Comparison of ENCODE assay signal across 16 mouse cellular contexts in genomic region chr3:137963508-137963907, GRCm38 (mm10). TPM values are rescaled to one million over a fixed set of nuclear protein-coding genes. Genes with fewer than 3 reads are reported as not detected.
DNase-seq lines count a peak whose midpoint lies in the region; ATAC-seq and TF ChIP-seq lines count a peak whose summit lies in the region.
"Had no signal": no experiment of that assay in that cellular context is flagged by ENCODE, and none has a peak within 500 bp of the region (broad histone marks: within the 10 kb centered on the region; RNA-seq: fewer than 3 reads in every experiment).

No protein-coding gene starts in this region.

- no peak for TF ChIP-seq CTCF in heart, postnatal 0 days (IDR thresholded peaks at IDR 0.05; ENCODE audit: low read depth)
- no peak for TF ChIP-seq CTCF in CH12.LX (conservative IDR thresholded peaks at IDR 0.05 in 1 of 2, IDR thresholded peaks at IDR 0.05 in 1 of 2; ENCODE audit: low read depth in 2 of 2, low read length in 2 of 2)

- no peak for DNase-seq in heart, postnatal 0 days (ENCODE audit: low spot score)
- no peak for DNase-seq in heart, embryonic 10.5 days (ENCODE audit: low spot score)
- DNase-seq in A20 (ENCODE audit: low read depth, low spot score) (peak; percentile 83), CH12.LX (ENCODE audit: extremely low read depth) (peak; percentile 93)
- DNase-seq in lung, postnatal 25 days (ENCODE audit: low spot score): no peak
- DNase-seq: cerebellum, adult 9-11 months; kidney, adult 8-10 months; kidney, postnatal 36 days; lung, postnatal 14 days; spleen, adult 18-20 months had no signal

- WGBS in heart, postnatal 0 days: 61% methylated on average over 8 of the region's 8 CpGs
- 69% methylated on average over 8 of the region's 8 CpGs for WGBS in heart, embryonic 10.5 days
- 73% methylated on average over 8 of the region's 8 CpGs for WGBS in neural tube, embryonic 15.5 days

- no peak overlapping the region for H3K9ac ChIP-seq in heart, postnatal 0 days (replicated peaks; ENCODE audit: low read depth, low read length)
- H3K9ac ChIP-seq in CH12.LX (ENCODE audit: insufficient read depth, low read depth): peak overlapping the region; percentile 2; the same call in 1 of the 2 replicates
- H3K9ac ChIP-seq in neural tube, embryonic 15.5 days (replicated peaks): no peak overlapping the region
- H3K9ac ChIP-seq: forebrain, embryonic 15.5 days; liver, embryonic 14.5 days had no signal

- dilution Hi-C loops in CH12.LX (cut with MboI; ENCODE audit: extremely low pct_ligation_motif_present, extremely low pct_unique_long_range_greater_than_20kb, low sequenced_read_pairs): no loop called here

- no peak for ATAC-seq in heart, postnatal 0 days (ENCODE audit: insufficient read depth, low read depth)
- ATAC-seq in neural tube, embryonic 15.5 days (ENCODE audit: low FRiP score): no peak
- ATAC-seq: forebrain, embryonic 15.5 days had no signal

- H3K4me3 ChIP-seq in heart, postnatal 0 days (ENCODE audit: low read depth, low read length): no peak overlapping the region
- no peak overlapping the region for H3K4me3 ChIP-seq in heart, embryonic 10.5 days
- H3K4me3 ChIP-seq in CH12.LX (replicated peaks in 1 of 3; ENCODE audit: low read depth in 2 of 3, low read length in 2 of 3, poor library complexity in 1 of 3): peak overlapping the region in 1 of 3 experiments; percentile 14
- peak overlapping the region; percentile 83 for H3K4me3 ChIP-seq in megakaryocyte, embryonic 14.5 days (replicated peaks)
- H3K4me3 ChIP-seq in neural tube, embryonic 15.5 days (replicated peaks): no peak overlapping the region
- H3K4me3 ChIP-seq: embryonic facial prominence, embryonic 10.5 days; erythroblast, embryonic 14.5 days; forebrain, embryonic 15.5 days had no signal

- H3K27ac ChIP-seq in heart, postnatal 0 days (ENCODE audit: low read depth): peak overlapping the region; percentile 69
- no peak overlapping the region for H3K27ac ChIP-seq in heart, embryonic 10.5 days
- H3K27ac ChIP-seq in CH12.LX (ENCODE audit: insufficient read depth, low read depth): peak overlapping the region; percentile 89
- H3K27ac ChIP-seq in neural tube, embryonic 15.5 days (replicated peaks): no peak overlapping the region
- H3K27ac ChIP-seq: embryonic facial prominence, embryonic 10.5 days; forebrain, embryonic 15.5 days; liver, embryonic 14.5 days had no signal

- peak; percentile 44; the same call in 1 of the 2 replicates for TF ChIP-seq POLR2A in CH12.LX (IDR thresholded peaks at IDR 0.05; ENCODE audit: low read depth, low read length)

- H3K36me3 ChIP-seq in heart, postnatal 0 days (replicated peaks; ENCODE audit: control insufficient read depth, insufficient read depth, low read length): peaks cover under 1% of the 10 kb centered on the region; the same call in 1 of the 2 replicates
- no peaks in the 10 kb centered on the region for H3K36me3 ChIP-seq in heart, embryonic 10.5 days
- peaks cover 51 to 83% of the 10 kb centered on the region in 2 experiments for H3K36me3 ChIP-seq in CH12.LX (replicated peaks in 1 of 2; ENCODE audit: control insufficient read depth in 1 of 2, insufficient read depth in 1 of 2, low read length in 1 of 2)
- peaks cover 93% of the 10 kb centered on the region for H3K36me3 ChIP-seq in megakaryocyte, embryonic 14.5 days (replicated peaks; ENCODE audit: low read length)
- no peaks in the 10 kb centered on the region for H3K36me3 ChIP-seq in neural tube, embryonic 15.5 days
- H3K36me3 ChIP-seq: embryonic facial prominence, embryonic 10.5 days; forebrain, embryonic 15.5 days had no signal

- peaks cover 49% of the 10 kb centered on the region for H3K79me2 ChIP-seq in CH12.LX (replicated peaks; ENCODE audit: control insufficient read depth, extremely low read depth, insufficient read depth, poor library complexity, severe bottlenecking)

- no peaks in the 10 kb centered on the region for H3K9me3 ChIP-seq in heart, postnatal 0 days (replicated peaks; ENCODE audit: control insufficient read depth, low read length)
- no peaks in the 10 kb centered on the region for H3K9me3 ChIP-seq in heart, embryonic 10.5 days
- H3K9me3 ChIP-seq in CH12.LX (replicated peaks; ENCODE audit: low read length): no peaks in the 10 kb centered on the region
- no peaks in the 10 kb centered on the region for H3K9me3 ChIP-seq in megakaryocyte, embryonic 14.5 days
- no peaks in the 10 kb centered on the region for H3K9me3 ChIP-seq in neural tube, embryonic 15.5 days (replicated peaks)
- H3K9me3 ChIP-seq: embryonic facial prominence, embryonic 10.5 days; forebrain, embryonic 15.5 days had no signal

- peaks cover 27% of the 10 kb centered on the region for H3K4me1 ChIP-seq in heart, postnatal 0 days (ENCODE audit: control insufficient read depth, insufficient read depth)
- H3K4me1 ChIP-seq in heart, embryonic 10.5 days: peaks cover 15% of the 10 kb centered on the region
- peaks cover 44 to 80% of the 10 kb centered on the region in 2 experiments for H3K4me1 ChIP-seq in CH12.LX (ENCODE audit: control insufficient read depth in 1 of 2, insufficient read depth in 2 of 2)
- H3K4me1 ChIP-seq in megakaryocyte, embryonic 14.5 days: peaks cover 88% of the 10 kb centered on the region
- H3K4me1 ChIP-seq in neural tube, embryonic 15.5 days: no peaks in the 10 kb centered on the region
- H3K4me1 ChIP-seq: embryonic facial prominence, embryonic 10.5 days; forebrain, embryonic 15.5 days had no signal

- peak; percentile 11 for TF ChIP-seq RAD21 in CH12.LX (IDR thresholded peaks at IDR 0.05; ENCODE audit: low read depth, low read length)

- in situ Hi-C loops in CH12.LX (cut with MboI; ENCODE audit: low pct_ligation_motif_present, low pct_unique_long_range_greater_than_20kb, low sequenced_read_pairs): loop anchor here (25.0 kb wide), 1 partner anchor 474 kb away; the partner anchor contains the start of gene Adh5

- H3K27me3 ChIP-seq in heart, postnatal 0 days (ENCODE audit: control insufficient read depth, insufficient read depth, low read length): no peaks in the 10 kb centered on the region
- H3K27me3 ChIP-seq in heart, embryonic 10.5 days (ENCODE audit: insufficient read depth, poor library complexity, severe bottlenecking): no peaks in the 10 kb centered on the region
- no peaks in the 10 kb centered on the region for H3K27me3 ChIP-seq in CH12.LX (replicated peaks)
- no peaks in the 10 kb centered on the region for H3K27me3 ChIP-seq in megakaryocyte, embryonic 14.5 days (replicated peaks)
- H3K27me3 ChIP-seq in neural tube, embryonic 15.5 days (replicated peaks): no peaks in the 10 kb centered on the region
- H3K27me3 ChIP-seq: forebrain, embryonic 15.5 days had no signal

- TF ChIP-seq EP300 in heart, postnatal 0 days (IDR thresholded peaks at IDR 0.05; ENCODE audit: low read depth): no peak
- peak; percentile 90 for TF ChIP-seq EP300 in CH12.LX (IDR thresholded peaks at IDR 0.05; ENCODE audit: low read length)

- no peak overlapping the region for H3K4me2 ChIP-seq in heart, postnatal 0 days (ENCODE audit: low read depth, low read length)
- peak overlapping the region; percentile 22 for H3K4me2 ChIP-seq in CH12.LX (ENCODE audit: insufficient read depth, low read depth, poor library complexity, severe bottlenecking)
- H3K4me2 ChIP-seq in neural tube, embryonic 15.5 days: no peak overlapping the region
- H3K4me2 ChIP-seq: forebrain, embryonic 15.5 days had no signal

TF ChIP-seq in CH12.LX, 34 proteins besides CTCF, POLR2A, EP300 and RAD21 (continues in another document):
- TF ChIP-seq KAT2A (IDR thresholded peaks at IDR 0.05; ENCODE audit: insufficient replicate concordance, low read length) (no peak), TBP (conservative IDR thresholded peaks at IDR 0.05; ENCODE audit: low read depth, low read length) (no peak), MAX (IDR thresholded peaks at IDR 0.05; ENCODE audit: low read length) (peak; percentile 74), NELFE (IDR thresholded peaks at IDR 0.05; ENCODE audit: low read depth, low read length) (no peak), ETS1 (conservative IDR thresholded peaks at IDR 0.05; ENCODE audit: low read depth, low read length) (peak; percentile 96), JUN (IDR thresholded peaks at IDR 0.05; ENCODE audit: insufficient read depth, low read depth, low read length) (peak; percentile 62), RCOR1 (conservative IDR thresholded peaks at IDR 0.05; ENCODE audit: low read depth, low read length) (peak; percentile 77; the same call in 1 of the 2 replicates), JUND (conservative IDR thresholded peaks at IDR 0.05; ENCODE audit: low read depth, low read length) (peak; percentile 74), E2F4 (IDR thresholded peaks at IDR 0.05; ENCODE audit: insufficient replicate concordance, low read depth, low read length) (0 out of 2 replicates have a peak, but pooled peaks have one; percentile 48), USF2 (conservative IDR thresholded peaks at IDR 0.05; ENCODE audit: low read depth, low read length) (no peak), HCFC1 (IDR thresholded peaks at IDR 0.05; ENCODE audit: low read depth, low read length) (peak; percentile 62), ZNF384 (IDR thresholded peaks at IDR 0.05; ENCODE audit: low read depth, low read length) (0 out of 2 replicates have a peak, but pooled peaks have one; percentile 20), SMC3 (IDR thresholded peaks at IDR 0.05; ENCODE audit: low read depth, low read length) (peak; percentile 33), CHD2 (IDR thresholded peaks at IDR 0.05; ENCODE audit: low read length) (peak; percentile 71)

RNA-seq across cellular contexts. Expression of gene Dapp1, which starts 17.8 kb away (rescaled TPM):
- total RNA-seq in heart, postnatal 0 days (2014; rRNA removed; ENCODE audit: low replicate concordance): 11.8 and 16.1 TPM in 2 replicates
- 11.1 and 11.8 TPM in 2 replicates for polyA plus RNA-seq in heart, postnatal 0 days (2015; fragmentation: Nextera tagmentation; extraction: Ambion mirVana)
- polyA plus RNA-seq in heart, embryonic 10.5 days (2016; fragmentation: Nextera tagmentation; extraction: Ambion mirVana): 8.7 and 9.3 TPM in 2 replicates
- total RNA-seq in CH12.LX (2012; rRNA removed): 55.5 and 63.6 TPM in 2 replicates
- total RNA-seq in CH12.LX (2014; rRNA removed): 53.5 and 66.4 TPM in 2 replicates
- polyA plus RNA-seq in CH12.LX (2012; ENCODE audit: insufficient read length, low read depth): 62.8 and 81.7 TPM in 2 replicates
- polyA plus RNA-seq in megakaryocyte, embryonic 14.5 days (2012; ENCODE audit: insufficient read depth, low replicate concordance): 8.0 and 32.0 TPM in 2 replicates
- polyA plus RNA-seq in neural tube, embryonic 15.5 days (2015; fragmentation: Nextera tagmentation; extraction: Ambion mirVana): 1.5 and 7.7 TPM in 2 replicates

RNA-seq across cellular contexts. Expression of gene Lamtor3, which starts 45.2 kb away (rescaled TPM):
- total RNA-seq in heart, postnatal 0 days (2014; rRNA removed; ENCODE audit: low replicate concordance): 62.6 and 125 TPM in 2 replicates
- 137 and 138 TPM in 2 replicates for polyA plus RNA-seq in heart, postnatal 0 days (2015; fragmentation: Nextera tagmentation; extraction: Ambion mirVana)
- 99.2 and 100 TPM in 2 replicates for polyA plus RNA-seq in heart, embryonic 10.5 days (2016; fragmentation: Nextera tagmentation; extraction: Ambion mirVana)
- 146 and 169 TPM in 2 replicates for total RNA-seq in CH12.LX (2012; rRNA removed)
- total RNA-seq in CH12.LX (2014; rRNA removed): 245 and 260 TPM in 2 replicates
- 147 and 155 TPM in 2 replicates for polyA plus RNA-seq in CH12.LX (2012; ENCODE audit: insufficient read length, low read depth)
- 5.9 and 25.2 TPM in 2 replicates for polyA plus RNA-seq in megakaryocyte, embryonic 14.5 days (2012; ENCODE audit: insufficient read depth, low replicate concordance)
- 128 and 132 TPM in 2 replicates for polyA plus RNA-seq in neural tube, embryonic 15.5 days (2015; fragmentation: Nextera tagmentation; extraction: Ambion mirVana)

Comparison
In these comparisons a context has a peak if more than half of its experiments do, and no peak if none do; other contexts are left out.
1. H3K27ac ChIP-seq: peak in heart, postnatal 0 days (single experiment) and CH12.LX (single experiment); none in heart, embryonic 10.5 days (single experiment) and neural tube, embryonic 15.5 days (single experiment).
2. DNase-seq: peak in A20 (single experiment) and CH12.LX (single experiment); none in heart, postnatal 0 days (single experiment), heart, embryonic 10.5 days (single experiment) and lung, postnatal 25 days (single experiment).